In the genomic region with DNA sequence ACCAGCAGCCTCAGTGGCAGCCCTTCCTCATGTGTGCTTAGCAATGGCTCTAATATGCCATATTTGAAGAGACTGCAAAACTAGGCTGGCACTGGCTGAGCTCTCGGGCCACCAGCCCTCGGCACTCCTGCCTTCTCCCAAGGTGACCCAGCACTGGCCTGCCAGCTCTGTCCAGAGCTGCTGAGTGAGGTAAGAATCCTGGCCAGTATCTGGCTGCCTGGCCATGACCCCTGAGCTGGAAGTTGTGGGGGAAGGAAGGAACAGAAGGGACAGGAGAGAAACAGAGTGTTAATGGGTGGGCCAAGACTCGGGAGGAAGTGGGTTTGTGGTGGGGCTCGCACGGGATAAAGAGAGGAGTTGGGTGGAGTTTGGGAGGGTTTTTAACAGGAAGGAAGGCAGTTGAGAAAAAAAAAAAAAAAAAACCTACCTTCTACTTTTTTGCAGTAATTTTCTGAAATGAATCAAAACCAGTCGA, we compare ENCODE assay signal across 9 mouse cellular contexts. TPM values are rescaled to one million over a fixed set of nuclear protein-coding genes. Genes with fewer than 3 reads are reported as not detected.
DNase-seq lines count a peak whose midpoint lies in the region; ATAC-seq and TF ChIP-seq lines count a peak whose summit lies in the region.
"Had no signal": no experiment of that assay in that cellular context is flagged by ENCODE, and none has a peak within 500 bp of the region (broad histone marks: within the 10 kb centered on the region; RNA-seq: fewer than 3 reads in every experiment).

No protein-coding gene starts in this region.

- peak; percentile 89 for ATAC-seq in heart, postnatal 0 days (ENCODE audit: insufficient read depth, low read depth)
- 0 out of 2 replicates have a peak, but pooled peaks have one; percentile 23 for ATAC-seq in liver, embryonic 11.5 days (replicated peaks; ENCODE audit: low FRiP score)
- ATAC-seq in stomach, embryonic 14.5 days (ENCODE audit: insufficient number of reproducible peaks, insufficient read depth, low FRiP score, low read depth) = no peak
- no peak for ATAC-seq in forebrain, embryonic 11.5 days (replicated peaks; ENCODE audit: low FRiP score)
- no peak for ATAC-seq in forebrain, embryonic 12.5 days (ENCODE audit: low FRiP score)

- peaks cover 22% of the 10 kb centered on the region for H3K4me1 ChIP-seq in heart, postnatal 0 days (ENCODE audit: control insufficient read depth, insufficient read depth)
- H3K4me1 ChIP-seq in liver, embryonic 11.5 days (replicated peaks; ENCODE audit: control insufficient read depth, insufficient read depth, low read length) = peaks cover 26% of the 10 kb centered on the region
- H3K4me1 ChIP-seq in stomach, embryonic 14.5 days (ENCODE audit: control insufficient read depth, insufficient read depth, low read length) = peaks cover 10% of the 10 kb centered on the region; the same call in 1 of the 2 replicates
- no peaks in the 10 kb centered on the region for H3K4me1 ChIP-seq in forebrain, embryonic 11.5 days (replicated peaks; ENCODE audit: control insufficient read depth, insufficient read depth, low read length)
- H3K4me1 ChIP-seq in forebrain, embryonic 12.5 days = 0 out of 2 replicates have a peak, but pooled peaks cover 7% of the 10 kb centered on the region
- H3K4me1 ChIP-seq: midbrain, embryonic 12.5 days had no signal

- no peak for TF ChIP-seq CTCF in heart, postnatal 0 days (IDR thresholded peaks at IDR 0.05; ENCODE audit: low read depth)

- peak overlapping the region; percentile 29; the same call in 1 of the 2 replicates for H3K4me2 ChIP-seq in heart, postnatal 0 days (ENCODE audit: low read depth, low read length)
- peak overlapping the region; percentile 36 for H3K4me2 ChIP-seq in liver, embryonic 11.5 days
- H3K4me2 ChIP-seq in stomach, embryonic 14.5 days (replicated peaks; ENCODE audit: low read depth, low read length) = no peak overlapping the region
- no peak overlapping the region for H3K4me2 ChIP-seq in forebrain, embryonic 11.5 days (ENCODE audit: low read depth, low read length, severe bottlenecking)
- H3K4me2 ChIP-seq in forebrain, embryonic 12.5 days = no peak overlapping the region
- H3K4me2 ChIP-seq: midbrain, embryonic 12.5 days had no signal

- peak overlapping the region; percentile 98 for H3K27ac ChIP-seq in heart, postnatal 0 days (ENCODE audit: low read depth)
- H3K27ac ChIP-seq in liver, embryonic 11.5 days (ENCODE audit: low read depth, low read length) = peak overlapping the region; percentile 70
- peak overlapping the region; percentile 21; the same call in 1 of the 2 replicates for H3K27ac ChIP-seq in stomach, embryonic 14.5 days (ENCODE audit: low read length)
- H3K27ac ChIP-seq in forebrain, embryonic 11.5 days (ENCODE audit: low read depth, low read length) = no peak overlapping the region
- no peak overlapping the region for H3K27ac ChIP-seq in forebrain, embryonic 12.5 days
- H3K27ac ChIP-seq: midbrain, embryonic 12.5 days had no signal

- peak overlapping the region; percentile 42 for H3K9ac ChIP-seq in heart, postnatal 0 days (replicated peaks; ENCODE audit: low read depth, low read length)
- H3K9ac ChIP-seq in liver, embryonic 11.5 days (ENCODE audit: low read depth, low read length) = no peak overlapping the region; the same call in 1 of the 2 replicates
- no peak overlapping the region for H3K9ac ChIP-seq in stomach, embryonic 14.5 days (replicated peaks; ENCODE audit: low read depth, low read length)
- no peak overlapping the region for H3K9ac ChIP-seq in forebrain, embryonic 11.5 days (ENCODE audit: low read length)
- H3K9ac ChIP-seq in forebrain, embryonic 12.5 days = no peak overlapping the region
- H3K9ac ChIP-seq: midbrain, embryonic 12.5 days had no signal

- TF ChIP-seq EP300 in heart, postnatal 0 days (IDR thresholded peaks at IDR 0.05; ENCODE audit: low read depth) = no peak

- H3K27me3 ChIP-seq in heart, postnatal 0 days (ENCODE audit: control insufficient read depth, insufficient read depth, low read length) = no peaks in the 10 kb centered on the region
- no peaks in the 10 kb centered on the region for H3K27me3 ChIP-seq in liver, embryonic 11.5 days (replicated peaks; ENCODE audit: control insufficient read depth, insufficient read depth, low read length)
- no peaks in the 10 kb centered on the region for H3K27me3 ChIP-seq in stomach, embryonic 14.5 days (ENCODE audit: control insufficient read depth, insufficient read depth, low read length)
- no peaks in the 10 kb centered on the region for H3K27me3 ChIP-seq in forebrain, embryonic 11.5 days (ENCODE audit: control insufficient read depth, insufficient read depth, low read length)
- H3K27me3 ChIP-seq in forebrain, embryonic 12.5 days = no peaks in the 10 kb centered on the region
- H3K27me3 ChIP-seq: midbrain, embryonic 12.5 days had no signal

- no peak overlapping the region for H3K4me3 ChIP-seq in heart, postnatal 0 days (ENCODE audit: low read depth, low read length)
- H3K4me3 ChIP-seq in liver, embryonic 11.5 days (ENCODE audit: low read depth, low read length) = no peak overlapping the region
- no peak overlapping the region for H3K4me3 ChIP-seq in stomach, embryonic 14.5 days (ENCODE audit: low read depth, low read length)
- H3K4me3 ChIP-seq in forebrain, embryonic 11.5 days (ENCODE audit: low read depth, low read length) = no peak overlapping the region
- no peak overlapping the region for H3K4me3 ChIP-seq in forebrain, embryonic 12.5 days (replicated peaks)
- H3K4me3 ChIP-seq: midbrain, embryonic 12.5 days had no signal

- WGBS in heart, postnatal 0 days = 18% methylated on average over 6 of the region's 6 CpGs
- 12% methylated on average over 6 of the region's 6 CpGs for WGBS in liver, embryonic 11.5 days
- 43% methylated on average over 6 of the region's 6 CpGs for WGBS in stomach, embryonic 14.5 days
- 65% methylated on average over 6 of the region's 6 CpGs for WGBS in forebrain, embryonic 11.5 days
- WGBS in forebrain, embryonic 12.5 days = 69% methylated on average over 6 of the region's 6 CpGs

- DNase-seq in CD4-positive helper T cell, adult 2 months (ENCODE audit: low read depth, low spot score) = peak; percentile 79
- DNase-seq in adrenal gland, postnatal 25 days = peak; percentile 59
- DNase-seq in heart, postnatal 0 days (ENCODE audit: low spot score) = peak; percentile 76
- DNase-seq in liver, embryonic 11.5 days (ENCODE audit: low spot score) = no peak
- no peak for DNase-seq in forebrain, embryonic 11.5 days (ENCODE audit: low spot score)
- DNase-seq in cerebellum, adult 18-20 months = no peak

- H3K9me3 ChIP-seq in heart, postnatal 0 days (replicated peaks; ENCODE audit: control insufficient read depth, low read length) = no peaks in the 10 kb centered on the region
- no peaks in the 10 kb centered on the region for H3K9me3 ChIP-seq in liver, embryonic 11.5 days (ENCODE audit: control insufficient read depth, low read length)
- no peaks in the 10 kb centered on the region for H3K9me3 ChIP-seq in stomach, embryonic 14.5 days (ENCODE audit: control insufficient read depth, low read depth, low read length)
- no peaks in the 10 kb centered on the region for H3K9me3 ChIP-seq in forebrain, embryonic 11.5 days (ENCODE audit: control insufficient read depth, low read length)
- H3K9me3 ChIP-seq in forebrain, embryonic 12.5 days = no peaks in the 10 kb centered on the region
- H3K9me3 ChIP-seq: midbrain, embryonic 12.5 days had no signal

- no peaks in the 10 kb centered on the region for H3K36me3 ChIP-seq in heart, postnatal 0 days (replicated peaks; ENCODE audit: control insufficient read depth, insufficient read depth, low read length)
- no peaks in the 10 kb centered on the region for H3K36me3 ChIP-seq in liver, embryonic 11.5 days (ENCODE audit: control insufficient read depth, insufficient read depth, low read length)
- H3K36me3 ChIP-seq in stomach, embryonic 14.5 days (ENCODE audit: control insufficient read depth, insufficient read depth, low read length) = no peaks in the 10 kb centered on the region
- no peaks in the 10 kb centered on the region for H3K36me3 ChIP-seq in forebrain, embryonic 11.5 days (ENCODE audit: control insufficient read depth, insufficient read depth, low read length)
- H3K36me3 ChIP-seq in forebrain, embryonic 12.5 days (replicated peaks) = no peaks in the 10 kb centered on the region
- H3K36me3 ChIP-seq: midbrain, embryonic 12.5 days had no signal

RNA-seq across cellular contexts. Expression of a gene that starts 17.9 kb away (rescaled TPM):
- 162 and 192 TPM in 2 replicates for total RNA-seq in adrenal gland, postnatal 25 days (2021)
- total RNA-seq in heart, postnatal 0 days (2014; rRNA removed; ENCODE audit: low replicate concordance) = 109 and 125 TPM in 2 replicates
- 29.8 and 31.4 TPM in 2 replicates for polyA plus RNA-seq in heart, postnatal 0 days (2015; fragmentation: Nextera tagmentation; extraction: Ambion mirVana)
- polyA plus RNA-seq in liver, embryonic 11.5 days (2014; fragmentation: Nextera tagmentation; extraction: Ambion mirVana) = 32.4 and 39.9 TPM in 2 replicates
- 22.5 and 24.9 TPM in 2 replicates for polyA plus RNA-seq in stomach, embryonic 14.5 days (2014; fragmentation: Nextera tagmentation; extraction: Ambion mirVana)
- polyA plus RNA-seq in forebrain, embryonic 11.5 days (2014; fragmentation: Nextera tagmentation; extraction: Ambion mirVana) = 19.4 and 21.9 TPM in 2 replicates
- 9.0 and 12.2 TPM in 2 replicates for polyA plus RNA-seq in forebrain, embryonic 12.5 days (2016; fragmentation: Nextera tagmentation; extraction: Ambion mirVana)

Comparison
In these comparisons a context has a peak if more than half of its experiments do, and no peak if none do; other contexts are left out.
1. DNase-seq: peak in CD4-positive helper T cell, adult 2 months (single experiment), adrenal gland, postnatal 25 days (single experiment) and heart, postnatal 0 days (single experiment); none in liver, embryonic 11.5 days (single experiment), forebrain, embryonic 11.5 days (single experiment) and cerebellum, adult 18-20 months (0 of 2).
2. ATAC-seq: peak in heart, postnatal 0 days (single experiment) and liver, embryonic 11.5 days (single experiment); none in stomach, embryonic 14.5 days (single experiment), forebrain, embryonic 11.5 days (single experiment) and forebrain, embryonic 12.5 days (single experiment).
3. H3K27ac ChIP-seq: peak in heart, postnatal 0 days (single experiment), liver, embryonic 11.5 days (single experiment) and stomach, embryonic 14.5 days (single experiment); none in forebrain, embryonic 11.5 days (single experiment) and forebrain, embryonic 12.5 days (single experiment).
4. H3K4me2 ChIP-seq: peak in heart, postnatal 0 days (single experiment) and liver, embryonic 11.5 days (single experiment); none in stomach, embryonic 14.5 days (single experiment), forebrain, embryonic 11.5 days (single experiment) and forebrain, embryonic 12.5 days (single experiment).